Mouse (Mus musculus): ENCODE measurements at regions not wholly inside any gene's neighbourhood (a gene's known extent, or its start where the extent isn't known, plus 50 kb on each side); places are given as distances from the start of the nearest gene placed in this dataset.

- ATAC-seq (ENCODE audit: low TSS enrichment): no peak
Observed at GRCm38 (mm10) chr4:106168741-106169140, 147.3 kb upstream of the Usp24 start.

GRCm38 (mm10) chr4:106169466-106169865 lies 146.5 kb upstream of the Usp24 start:
- no peak for ATAC-seq (ENCODE audit: low TSS enrichment)

- ATAC-seq (ENCODE audit: low TSS enrichment): no peak
Observed at GRCm38 (mm10) chr4:106170731-106171130, 145.3 kb upstream of the Usp24 start.

GRCm38 (mm10) chr4:106175352-106175751 lies 140.7 kb upstream of the Usp24 start:
- peak; percentile 96 for ATAC-seq (ENCODE audit: low TSS enrichment)

GRCm38 (mm10) chr4:106185745-106186501 lies 130.1 kb upstream of the Usp24 start:
- ATAC-seq (ENCODE audit: low TSS enrichment): 0 out of 2 replicates have a peak, but pooled peaks have one; percentile 31

- peak; percentile 78 for ATAC-seq (ENCODE audit: low TSS enrichment)
Observed at GRCm38 (mm10) chr4:106186684-106187083, 129.3 kb upstream of the Usp24 start.

- no peak for ATAC-seq (ENCODE audit: low TSS enrichment)
Observed at GRCm38 (mm10) chr4:106190248-106190647, 125.8 kb upstream of the Usp24 start.

- ATAC-seq (ENCODE audit: low TSS enrichment): no peak
Observed at GRCm38 (mm10) chr4:106191331-106191730, 124.7 kb upstream of the Usp24 start.

GRCm38 (mm10) chr4:106191843-106192242 lies 124.2 kb upstream of the Usp24 start:
- no peak for ATAC-seq (ENCODE audit: low TSS enrichment)

GRCm38 (mm10) chr4:106193204-106193945 lies 122.6 kb upstream of the Usp24 start:
- ATAC-seq (ENCODE audit: low TSS enrichment): peak; percentile 50; the same call in 1 of the 2 replicates

- no peak for ATAC-seq (ENCODE audit: low TSS enrichment)
Observed at GRCm38 (mm10) chr4:106195497-106196166, 120.4 kb upstream of the Usp24 start.

GRCm38 (mm10) chr4:106199833-106200232 lies 116.2 kb upstream of the Usp24 start:
- ATAC-seq (ENCODE audit: low TSS enrichment): peak; percentile 38; the same call in 1 of the 2 replicates

- no peak for ATAC-seq (ENCODE audit: low TSS enrichment)
Observed at GRCm38 (mm10) chr4:106200241-106200640, 115.8 kb upstream of the Usp24 start.

GRCm38 (mm10) chr4:106202554-106202953 lies 113.5 kb upstream of the Usp24 start:
- ATAC-seq (ENCODE audit: low TSS enrichment): peak; percentile 57; the same call in 1 of the 2 replicates

GRCm38 (mm10) chr4:106205200-106205599 lies 110.8 kb upstream of the Usp24 start:
- no peak for ATAC-seq (ENCODE audit: low TSS enrichment)

GRCm38 (mm10) chr4:106206023-106206422 lies 110.0 kb upstream of the Usp24 start:
- no peak for ATAC-seq (ENCODE audit: low TSS enrichment)

GRCm38 (mm10) chr4:106209465-106209864 lies 106.5 kb upstream of the Usp24 start:
- ATAC-seq (ENCODE audit: low TSS enrichment): no peak

- no peak for ATAC-seq (ENCODE audit: low TSS enrichment)
Observed at GRCm38 (mm10) chr4:106209975-106210374, 106.0 kb upstream of the Usp24 start.

- ATAC-seq (ENCODE audit: low TSS enrichment): no peak
Observed at GRCm38 (mm10) chr4:106214170-106214569, 101.8 kb upstream of the Usp24 start.

- no peak for ATAC-seq (ENCODE audit: low TSS enrichment)
Observed at GRCm38 (mm10) chr4:106220621-106221020, 95.4 kb upstream of the Usp24 start.

GRCm38 (mm10) chr4:106225184-106225862 lies 90.7 kb upstream of the Usp24 start:
- 0 out of 2 replicates have a peak, but pooled peaks have one; percentile 38 for ATAC-seq (ENCODE audit: low TSS enrichment)

- ATAC-seq (ENCODE audit: low TSS enrichment): no peak
Observed at GRCm38 (mm10) chr4:106227428-106227827, 88.6 kb upstream of the Usp24 start.
